In genomic region chrX:19489731-19490130, GRCm38 (mm10) we compare ENCODE assay signal across 27 mouse cellular contexts. TPM values are rescaled to one million over a fixed set of nuclear protein-coding genes. Genes with fewer than 3 reads are reported as not detected.
A peak's percentile ranks its signal among the peaks of the same experiment; 100 is the strongest.
DNase-seq lines count a peak whose midpoint lies in the region; ATAC-seq and TF ChIP-seq lines count a peak whose summit lies in the region.
"Had no signal": no experiment of that assay in that cellular context is flagged by ENCODE, and none has a peak within 500 bp of the region (broad histone marks: within the 10 kb centered on the region; RNA-seq: fewer than 3 reads in every experiment).

No protein-coding gene starts in this region.

- ATAC-seq in kidney, embryonic 14.5 days (ENCODE audit: low FRiP score, low TSS enrichment), result peak; percentile 55; the same call in 1 of the 2 replicates
- ATAC-seq: activated CD4-positive, CD25-positive, alpha-beta regulatory T cell, adult 4 months; CD4-positive, CD25-positive, alpha-beta regulatory T cell, adult 4 months; forebrain, embryonic 13.5 days; forebrain, embryonic 15.5 days; Patski had no signal

- TF ChIP-seq POLR2A in kidney, adult 2 months (IDR thresholded peaks at IDR 0.05; ENCODE audit: low read depth, low read length), result no peak

- no peak for TF ChIP-seq CTCF in kidney, adult 2 months (conservative IDR thresholded peaks at IDR 0.05; ENCODE audit: insufficient read depth, insufficient read length, low read depth, low read length)

- WGBS in kidney, adult 2 months, result 60% methylated on average over 4 of the region's 4 CpGs
- WGBS in kidney, embryonic 14.5 days, result 80% methylated on average over 4 of the region's 4 CpGs

- H3K4me2 ChIP-seq in kidney, embryonic 14.5 days (replicated peaks; ENCODE audit: low read depth, low read length), result no peak overlapping the region
- H3K4me2 ChIP-seq: embryonic facial prominence, embryonic 12.5 days; forebrain, embryonic 13.5 days; forebrain, embryonic 15.5 days had no signal

- DNase-seq in kidney, adult 2 months, result peak; percentile 5
- no peak for DNase-seq in kidney, adult 11 months
- DNase-seq in kidney, postnatal 4 days, result no peak
- DNase-seq in kidney, postnatal 10 days, result peak; percentile 3
- DNase-seq in kidney, adult 8-10 months, result no peak
- DNase-seq: adrenal gland, adult 8-10 months; adrenal gland, postnatal 14 days; adrenal gland, postnatal 36 days; B cell, adult 2 months; cerebellum, adult 11-12 months; cerebellum, adult 2 months; cerebellum, adult 9-10 months; cerebellum, postnatal 10 days; cerebellum, postnatal 25 days had no signal

- no peaks in the 10 kb centered on the region for H3K4me1 ChIP-seq in kidney, adult 2 months (ENCODE audit: control insufficient read depth, insufficient read depth, low read length)
- no peaks in the 10 kb centered on the region for H3K4me1 ChIP-seq in kidney, embryonic 14.5 days (ENCODE audit: control insufficient read depth, insufficient read depth, low read length)
- H3K4me1 ChIP-seq: embryonic facial prominence, embryonic 10.5 days; embryonic facial prominence, embryonic 12.5 days; forebrain, embryonic 13.5 days; forebrain, embryonic 15.5 days had no signal

- no peaks in the 10 kb centered on the region for H3K36me3 ChIP-seq in kidney, adult 2 months (ENCODE audit: control insufficient read depth, insufficient read depth, low read length)
- no peaks in the 10 kb centered on the region for H3K36me3 ChIP-seq in kidney, embryonic 14.5 days (ENCODE audit: control insufficient read depth, insufficient read depth, low read length)
- H3K36me3 ChIP-seq: embryonic facial prominence, embryonic 10.5 days; embryonic facial prominence, embryonic 12.5 days; forebrain, embryonic 15.5 days; G1E had no signal

- no peaks in the 10 kb centered on the region for H3K27me3 ChIP-seq in kidney, adult 2 months (replicated peaks; ENCODE audit: control insufficient read depth, insufficient read depth, low read length)
- no peaks in the 10 kb centered on the region for H3K27me3 ChIP-seq in kidney, embryonic 14.5 days (ENCODE audit: control insufficient read depth, insufficient read depth, low read length)
- H3K27me3 ChIP-seq: CH12.LX; embryonic facial prominence, embryonic 12.5 days; forebrain, embryonic 13.5 days; forebrain, embryonic 15.5 days; Patski had no signal

- no peaks in the 10 kb centered on the region for H3K9me3 ChIP-seq in kidney, embryonic 14.5 days (ENCODE audit: control insufficient read depth, low read length)
- H3K9me3 ChIP-seq: embryonic facial prominence, embryonic 10.5 days; embryonic facial prominence, embryonic 12.5 days; forebrain, embryonic 13.5 days; forebrain, embryonic 15.5 days; G1E had no signal

- no peak overlapping the region for H3K27ac ChIP-seq in kidney, adult 2 months (ENCODE audit: insufficient read depth, low read depth, low read length)
- H3K27ac ChIP-seq in kidney, embryonic 14.5 days (ENCODE audit: low read depth, low read length), result no peak overlapping the region
- H3K27ac ChIP-seq: embryonic facial prominence, embryonic 10.5 days; embryonic facial prominence, embryonic 12.5 days; forebrain, embryonic 13.5 days; forebrain, embryonic 15.5 days had no signal

- no peak overlapping the region for H3K4me3 ChIP-seq in kidney, adult 2 months (ENCODE audit: insufficient read depth, low read depth, low read length)
- no peak overlapping the region for H3K4me3 ChIP-seq in kidney, embryonic 14.5 days (ENCODE audit: low read length)
- H3K4me3 ChIP-seq: embryonic facial prominence, embryonic 10.5 days; embryonic facial prominence, embryonic 12.5 days; forebrain, embryonic 13.5 days; forebrain, embryonic 15.5 days had no signal

- no peak overlapping the region for H3K9ac ChIP-seq in kidney, embryonic 14.5 days (ENCODE audit: low read depth, low read length)
- H3K9ac ChIP-seq: embryonic facial prominence, embryonic 12.5 days; forebrain, embryonic 13.5 days; forebrain, embryonic 15.5 days had no signal

RNA-seq across cellular contexts. Expression of gene Tex13c3, which starts 8.6 kb away (rescaled TPM):
- polyA plus RNA-seq in kidney, adult 2 months (2012; rRNA removed), result not detected in 2 replicates
- not detected in 2 replicates for polyA plus RNA-seq in kidney, embryonic 14.5 days (2014; fragmentation: Nextera tagmentation; extraction: Ambion mirVana)
- polyA plus RNA-seq: activated CD4-positive, CD25-positive, alpha-beta regulatory T cell, adult 4 months; CD4-positive, CD25-positive, alpha-beta regulatory T cell, adult 4 months; cerebellum, adult 2 months; cortical plate, adult 2 months; embryonic facial prominence, embryonic 10.5 days; embryonic facial prominence, embryonic 12.5 days; embryonic facial prominence, embryonic 14.5 days; forebrain, embryonic 11.5 days; forebrain, embryonic 13.5 days; forebrain, embryonic 15.5 days; G1E; Patski had no signal

Comparison
In these comparisons a context has a peak if more than half of its experiments do, and no peak if none do; other contexts are left out.
1. DNase-seq: peak in kidney, adult 2 months (single experiment) and kidney, postnatal 10 days (single experiment); none in kidney, adult 11 months (single experiment), kidney, postnatal 4 days (0 of 2) and kidney, adult 8-10 months (0 of 2).